Mouse (Mus musculus) stomach, embryonic 14.5 days (tissue): Measurements from ENCODE around the gene Crybb2. TPM values are rescaled to one million over a fixed set of nuclear protein-coding genes. Genes with fewer than 3 reads are reported as not detected.

Experiments used
- ATAC-seq: fragments of 200-750 bp; cut with Nextera tagmentation; 2 replicates; pipeline ENCODE4 v1.8.0; 2017; ENCODE audit warnings: low read depth, moderate TSS enrichment; ENCODE audit not compliant: insufficient number of reproducible peaks, insufficient read depth, low FRiP score
- H3K27ac ChIP-seq: fragments of 300-500 bp; sonication (generic); 2 replicates; pipeline ENCODE4 v1.5.1; 2014; ENCODE audit warnings: mild to moderate bottlenecking, low read length, moderate library complexity, mixed read lengths
- H3K27me3 ChIP-seq: fragments of 300-500 bp; sonication (generic); 2 replicates; pipeline ENCODE4 v1.6.1; 2014; ENCODE audit warnings: low read length, control low read depth, mixed read lengths; ENCODE audit not compliant: control insufficient read depth, insufficient read depth
- H3K36me3 ChIP-seq: fragments of 300-500 bp; sonication (generic); 2 replicates; pipeline ENCODE4 v1.6.1; 2014; ENCODE audit warnings: mild to moderate bottlenecking, control low read depth, low read length, moderate library complexity, mixed read lengths; ENCODE audit not compliant: control insufficient read depth, insufficient read depth
- H3K4me1 ChIP-seq: fragments of 300-500 bp; sonication (generic); 2 replicates; pipeline ENCODE4 v1.6.1; 2014; ENCODE audit warnings: low read length, control low read depth, mixed read lengths; ENCODE audit not compliant: control insufficient read depth, insufficient read depth
- H3K4me2 ChIP-seq: fragments of 300-500 bp; sonication (generic); replicated peaks from 2 replicates; pipeline ENCODE4 v1.6.1; 2014; ENCODE audit warnings: low read depth, low read length, control low read depth
- H3K4me3 ChIP-seq: fragments of 300-500 bp; sonication (generic); 2 replicates; pipeline ENCODE4 v1.5.1; 2014; ENCODE audit warnings: low read depth, low read length, control low read depth
- H3K9ac ChIP-seq: fragments of 300-500 bp; sonication (generic); replicated peaks from 2 replicates; pipeline ENCODE4 v1.6.1; 2014; ENCODE audit warnings: low read depth, mild to moderate bottlenecking, control low read depth, low read length, moderate library complexity, mixed read lengths
- H3K9me3 ChIP-seq: fragments of 300-500 bp; sonication (generic); 2 replicates; pipeline ENCODE4 v1.6.1; 2016; ENCODE audit warnings: low read depth, low read length, control low read depth; ENCODE audit not compliant: control insufficient read depth
- WGBS: fragments of 180-500 bp; shearing (Covaris S2); extraction: QIAGEN DNeasy Blood & Tissue Kit; methylation state at CpG from one replicate; pipeline ENCODE4 v1.1.7; 2014; 5-methylcytosine and 5-hydroxymethylcytosine counted together
- polyA plus RNA-seq: library from polyadenylated mRNA; unstranded; fragments of >200 nt; fragmentation: Nextera tagmentation; extraction: Ambion mirVana; gene quantifications from 2 replicates; pipeline ENCODE4 v1.2.1, GENCODE M21; 2014

Crybb2 gene
- polyA plus RNA-seq, 1 experiment from 2014 or later = not detected

- Histone ChIP-seq H3K4me2 (no peak overlapping the region), H3K27ac (no peak overlapping the region), H3K4me3 (no peak overlapping the region), H3K9ac (no peak overlapping the region), H3K36me3 (no peaks in the 10 kb centered on the region), H3K9me3 (no peaks in the 10 kb centered on the region; the same call in 1 of the 2 replicates), H3K27me3 (no peaks in the 10 kb centered on the region), H3K4me1 (no peaks in the 10 kb centered on the region)
- WGBS = 50% methylated on average over 4 of the region's 4 CpGs
- ATAC-seq = no peak
Measured at GRCm38 (mm10) chr5:113086990-113087389, 17.1 kb upstream of the Crybb2 start.

- no peak overlapping the region for H3K27ac ChIP-seq
- H3K4me2 ChIP-seq = no peak overlapping the region
- no peaks in the 10 kb centered on the region; the same call in 1 of the 2 replicates for H3K9me3 ChIP-seq
- H3K36me3 ChIP-seq = no peaks in the 10 kb centered on the region
- H3K27me3 ChIP-seq = no peaks in the 10 kb centered on the region
- 69% methylated on average over 12 of the region's 12 CpGs for WGBS
- ATAC-seq = no peak
- H3K4me3 ChIP-seq = no peak overlapping the region
- no peaks in the 10 kb centered on the region for H3K4me1 ChIP-seq
- H3K9ac ChIP-seq = no peak overlapping the region
Measured at GRCm38 (mm10) chr5:113086439-113086838, 16.5 kb upstream of the Crybb2 start.

GRCm38 (mm10) chr5:113085931-113086330, 16.0 kb upstream of the Crybb2 start:
- Histone ChIP-seq H3K27ac (no peak overlapping the region), H3K4me1 (no peaks in the 10 kb centered on the region), H3K27me3 (no peaks in the 10 kb centered on the region), H3K4me3 (no peak overlapping the region), H3K36me3 (no peaks in the 10 kb centered on the region), H3K9ac (no peak overlapping the region), H3K9me3 (no peaks in the 10 kb centered on the region; the same call in 1 of the 2 replicates), H3K4me2 (no peak overlapping the region)
- no peak for ATAC-seq
- 44% methylated on average over 2 of the region's 2 CpGs for WGBS

DNA sequence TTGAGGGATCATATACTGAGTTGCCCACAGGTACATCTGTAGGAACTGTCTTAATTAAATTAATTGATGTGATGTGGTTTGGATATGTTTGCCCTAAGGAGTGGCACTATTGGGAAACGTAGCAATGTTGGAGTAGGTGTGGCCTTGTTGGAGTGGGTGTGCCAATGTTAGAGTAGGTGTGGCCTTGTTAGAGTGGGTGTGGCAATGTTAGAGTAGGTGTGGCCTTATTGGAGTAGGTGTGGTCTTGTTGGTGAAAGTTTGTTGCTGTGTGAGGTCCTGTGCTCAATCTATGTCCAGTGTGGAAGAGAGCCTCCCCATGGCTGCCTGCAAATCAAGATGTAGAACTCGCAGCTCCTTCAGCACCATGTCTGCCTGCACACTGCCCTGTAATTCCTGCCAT, 14.4 kb upstream of the Crybb2 start:
- Histone ChIP-seq H3K36me3 (no peaks in the 10 kb centered on the region), H3K4me1 (no peaks in the 10 kb centered on the region), H3K4me2 (no peak overlapping the region), H3K27ac (no peak overlapping the region), H3K9ac (no peak overlapping the region), H3K27me3 (no peaks in the 10 kb centered on the region), H3K4me3 (no peak overlapping the region), H3K9me3 (no peaks in the 10 kb centered on the region; the same call in 1 of the 2 replicates)
- ATAC-seq = no peak
- WGBS = 79% methylated on average over 2 of the region's 2 CpGs

DNA sequence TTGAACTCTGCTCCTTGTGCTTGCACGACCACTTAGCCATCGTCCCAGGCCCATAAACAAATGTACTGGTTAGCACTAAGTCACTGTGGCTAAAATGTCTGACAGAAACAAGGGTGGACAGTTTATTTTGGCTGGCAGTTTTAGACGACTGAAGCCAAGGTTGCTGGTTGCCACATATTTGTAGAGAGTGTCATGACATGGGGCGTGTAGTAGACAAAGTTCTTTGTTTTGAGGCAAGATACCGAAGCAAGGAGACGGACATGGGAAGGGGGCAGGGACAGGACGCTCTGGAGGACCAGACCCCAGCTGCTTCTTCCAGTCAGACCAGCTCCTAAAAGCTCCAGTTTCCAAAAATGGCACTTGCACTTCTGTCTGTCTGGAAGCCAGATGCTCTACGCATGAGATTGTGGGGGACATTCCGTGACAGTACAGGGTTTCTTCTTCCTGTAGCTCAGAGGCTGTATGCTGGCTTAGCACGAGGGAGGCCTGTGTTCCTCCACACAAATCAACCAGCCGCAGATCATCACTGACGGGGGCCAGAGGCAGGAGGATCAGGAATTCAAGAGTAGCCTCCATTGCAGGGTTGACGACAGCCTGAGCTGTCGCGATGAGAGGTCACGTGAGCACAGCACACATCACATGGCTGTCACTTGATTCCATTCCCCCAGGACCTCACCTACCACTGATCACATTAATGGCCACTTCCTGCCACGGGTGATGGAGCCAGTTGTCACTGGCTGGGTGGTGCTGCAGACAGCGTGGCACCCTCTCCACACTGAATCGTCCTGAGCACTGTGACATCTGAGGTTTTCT, 12.6 kb upstream of the Crybb2 start:
- no peak for ATAC-seq
- no peaks in the 10 kb centered on the region for H3K36me3 ChIP-seq
- no peaks in the 10 kb centered on the region for H3K27me3 ChIP-seq
- H3K9me3 ChIP-seq = no peaks in the 10 kb centered on the region; the same call in 1 of the 2 replicates
- WGBS = 53% methylated on average over 19 of the region's 19 CpGs
- no peak overlapping the region for H3K9ac ChIP-seq
- H3K4me1 ChIP-seq = no peaks in the 10 kb centered on the region
- H3K4me2 ChIP-seq = no peak overlapping the region
- H3K27ac ChIP-seq = no peak overlapping the region
- no peak overlapping the region for H3K4me3 ChIP-seq

GRCm38 (mm10) chr5:113081439-113081838, 11.5 kb upstream of the Crybb2 start, which contains the start of gene Crybb3:
Gene Crybb3 (minus strand): TSS chr5:113081584.
- Histone ChIP-seq H3K4me1 (no peaks in the 10 kb centered on the region), H3K4me3 (no peak within 1 kb of the TSS), H3K27me3 (no peaks in the 10 kb centered on the region), H3K9me3 (no peaks in the 10 kb centered on the region; the same call in 1 of the 2 replicates), H3K27ac (no peak within 1 kb of the TSS), H3K36me3 (no peaks in the 10 kb centered on the region), H3K4me2 (no peak within 1 kb of the TSS), H3K9ac (no peak within 1 kb of the TSS)
- no peak for ATAC-seq
- WGBS = 74% methylated on average over 8 of the region's 8 CpGs

GRCm38 (mm10) chr5:113081020-113081419, 11.1 kb upstream of the Crybb2 start:
- Histone ChIP-seq H3K27ac (no peak overlapping the region), H3K9me3 (no peaks in the 10 kb centered on the region; the same call in 1 of the 2 replicates), H3K27me3 (no peaks in the 10 kb centered on the region), H3K4me2 (no peak overlapping the region), H3K4me3 (no peak overlapping the region), H3K4me1 (no peaks in the 10 kb centered on the region), H3K9ac (no peak overlapping the region), H3K36me3 (no peaks in the 10 kb centered on the region)
- 92% methylated on average over 9 of the region's 9 CpGs for WGBS
- ATAC-seq = 0 out of 2 replicates have a peak, but pooled peaks have one; percentile 18

DNA sequence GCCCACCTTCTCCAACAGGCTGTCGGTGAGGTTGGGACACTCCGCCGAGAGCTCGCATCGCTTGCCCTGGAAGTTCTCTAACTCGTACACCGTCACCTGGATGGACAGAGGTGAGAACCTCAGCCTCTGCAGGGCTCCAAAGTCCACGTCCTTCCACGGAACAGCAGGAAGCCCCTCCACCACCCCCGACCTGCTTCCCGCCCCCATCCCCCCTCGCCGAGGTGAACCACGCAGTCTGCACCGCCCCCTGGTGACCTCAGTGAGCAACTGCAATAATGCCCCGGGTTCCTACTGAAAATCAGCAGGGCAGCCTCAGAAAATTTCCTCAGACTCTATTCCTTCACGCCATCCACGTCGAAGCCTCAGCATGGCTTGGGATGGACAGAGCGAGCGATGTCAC, 9.9 kb upstream of the Crybb2 start:
- ATAC-seq = no peak
- Histone ChIP-seq H3K4me2 (no peak overlapping the region), H3K27me3 (no peaks in the 10 kb centered on the region), H3K36me3 (no peaks in the 10 kb centered on the region), H3K4me1 (no peaks in the 10 kb centered on the region), H3K4me3 (no peak overlapping the region), H3K9ac (no peak overlapping the region), H3K9me3 (no peaks in the 10 kb centered on the region), H3K27ac (no peak overlapping the region)
- WGBS = 24% methylated on average over 21 of the region's 21 CpGs
